Mouse (Mus musculus) lung, adult 2 months (tissue): ENCODE data around the gene Figla.

ENCODE experiments used
- CTCF ChIP-seq: fragments of 200-500 bp; IDR thresholded peaks from 2 replicates; pipeline ENCODE4 v1.5.1; 2011; ENCODE audit warnings: mild to moderate bottlenecking, low read length, control low read depth; ENCODE audit not compliant: insufficient read depth
- POLR2A ChIP-seq: fragments of 200-500 bp; IDR thresholded peaks from 2 replicates; pipeline ENCODE4 v1.6.1; 2011; ENCODE audit warnings: low read depth, mild to moderate bottlenecking, control low read depth, low read length, borderline replicate concordance; ENCODE audit errors: extremely low read depth

DNA sequence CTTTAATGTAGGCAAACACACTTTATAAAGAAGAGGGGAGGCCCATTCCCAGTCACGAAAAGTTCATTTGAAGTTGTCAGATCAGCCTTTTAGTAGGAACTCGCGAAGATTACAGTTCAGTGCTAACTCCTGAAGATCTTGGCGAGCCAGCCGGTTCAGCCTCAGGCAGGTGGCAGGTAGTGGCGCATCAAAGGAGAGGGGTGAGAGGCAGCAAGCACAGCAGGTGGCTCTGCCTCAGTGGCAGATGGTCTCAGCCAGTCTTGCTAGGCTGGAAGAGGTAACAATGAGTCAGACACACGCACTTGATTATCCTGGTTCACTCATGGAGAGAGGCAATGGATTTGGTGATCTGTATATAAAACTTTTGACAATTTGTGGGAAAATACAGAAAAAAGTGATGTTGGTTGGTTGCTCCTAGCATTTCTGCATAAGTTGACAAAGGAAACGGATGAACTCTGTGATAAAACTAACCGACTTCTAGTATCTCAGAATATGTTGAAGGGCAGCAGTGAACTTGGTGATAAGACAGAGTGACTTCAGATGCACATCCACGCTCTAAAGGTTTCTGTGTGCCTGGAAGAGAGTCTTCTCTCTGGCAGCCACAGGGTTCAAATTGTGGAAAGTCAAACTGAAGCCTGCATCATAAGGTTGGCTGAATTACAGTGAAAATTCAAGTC, 40.9 kb upstream of the Figla start:
- no peak for TF ChIP-seq POLR2A
- TF ChIP-seq CTCF, result no peak
